Mouse (Mus musculus): ENCODE measurements around the gene Wbp1l.
"Not testable (repeated sequence)": the region's sequence is repeated elsewhere in the genome, so short reads cannot be mapped to it uniquely, and the experiment has no call there.

Wbp1l gene

GRCm38 (mm10) chr19:46598720-46599252 is at the start of gene Wbp1l:
Gene Wbp1l, plus strand, starts transcription at chr19:46599084.
- in situ Hi-C loops (cut with MboI) = no loop called here

- in situ Hi-C loops (cut with MboI) = no loop called here
Observed at GRCm38 (mm10) chr19:46550385-46550784, 48.5 kb upstream of the Wbp1l start.

- in situ Hi-C loops (cut with MboI) = no loop called here
Observed at GRCm38 (mm10) chr19:46552496-46552895, 46.4 kb upstream of the Wbp1l start.

- in situ Hi-C loops (cut with MboI) = no loop called here
Observed at GRCm38 (mm10) chr19:46553541-46553955, 45.3 kb upstream of the Wbp1l start.

- in situ Hi-C loops (cut with MboI) = no loop called here
Observed at GRCm38 (mm10) chr19:46558009-46558408, 40.9 kb upstream of the Wbp1l start.

- in situ Hi-C loops (cut with MboI) = no loop called here
Observed at GRCm38 (mm10) chr19:46558631-46559030, 40.3 kb upstream of the Wbp1l start.

- in situ Hi-C loops (cut with MboI) = no loop called here
Observed at GRCm38 (mm10) chr19:46562132-46562531, 36.8 kb upstream of the Wbp1l start.

GRCm38 (mm10) chr19:46562581-46563515 is 36.0 kb upstream of the Wbp1l start:
- in situ Hi-C loops (cut with MboI) = no loop called here

GRCm38 (mm10) chr19:46563603-46564002 is 35.3 kb upstream of the Wbp1l start:
- in situ Hi-C loops (cut with MboI) = no loop called here

GRCm38 (mm10) chr19:46564043-46564462 is 34.8 kb upstream of the Wbp1l start:
- in situ Hi-C loops (cut with MboI) = no loop called here

- in situ Hi-C loops (cut with MboI) = not testable (repeated sequence)
Observed at GRCm38 (mm10) chr19:46571211-46571877, 27.5 kb upstream of the Wbp1l start.

- in situ Hi-C loops (cut with MboI) = no loop called here
Observed at GRCm38 (mm10) chr19:46571878-46572244, 27.0 kb upstream of the Wbp1l start.

GRCm38 (mm10) chr19:46572548-46572947 is 26.3 kb upstream of the Wbp1l start:
- in situ Hi-C loops (cut with MboI) = no loop called here

GRCm38 (mm10) chr19:46572951-46573937 is 25.6 kb upstream of the Wbp1l start, which contains the start of the genes Arl3 and Sfxn2:
Gene Arl3, minus strand, starts transcription at chr19:46573198.
Gene Sfxn2, plus strand, starts transcription at chr19:46573365.
- in situ Hi-C loops (cut with MboI) = no loop called here

- in situ Hi-C loops (cut with MboI) = no loop called here
Observed at GRCm38 (mm10) chr19:46573990-46574389, 24.9 kb upstream of the Wbp1l start.

- in situ Hi-C loops (cut with MboI) = no loop called here
Observed at GRCm38 (mm10) chr19:46575196-46575595, 23.7 kb upstream of the Wbp1l start.

- in situ Hi-C loops (cut with MboI) = loop anchor here (10.0 kb wide), 1 partner anchor 157 kb away; no protein-coding TSS in a partner anchor
Observed at GRCm38 (mm10) chr19:46587823-46588508, 10.9 kb upstream of the Wbp1l start.

- in situ Hi-C loops (cut with MboI) = no loop called here
Observed at GRCm38 (mm10) chr19:46591575-46591974, 7.3 kb upstream of the Wbp1l start.

GRCm38 (mm10) chr19:46592751-46593439 is 6.0 kb upstream of the Wbp1l start:
- in situ Hi-C loops (cut with MboI) = no loop called here

- in situ Hi-C loops (cut with MboI) = no loop called here
Observed at GRCm38 (mm10) chr19:46598187-46598586, 697 bp upstream of the Wbp1l start.
